Mouse (Mus musculus): Measurements from ENCODE around the gene Fbxl7. TPM values are rescaled to one million over a fixed set of nuclear protein-coding genes. Genes with fewer than 3 reads are reported as not detected.

The Fbxl7 gene
- total and polyA plus RNA-seq, 3 experiments, result not detected

GRCm38 (mm10) chr15:26687729-26688128 is 207.7 kb downstream of the Fbxl7 start:
- DNase-seq (ENCODE audit: extremely low read depth), result no peak
- no peaks in the 10 kb centered on the region for H3K27me3 ChIP-seq (replicated peaks)
- dilution Hi-C loops (cut with MboI; ENCODE audit: extremely low pct_ligation_motif_present, extremely low pct_unique_long_range_greater_than_20kb, low sequenced_read_pairs), result no loop called here
- H3K4me1 ChIP-seq (ENCODE audit: control insufficient read depth in 1 of 2, insufficient read depth in 2 of 2), result no peaks in the 10 kb centered on the region
- in situ Hi-C loops (cut with MboI; ENCODE audit: low pct_ligation_motif_present, low pct_unique_long_range_greater_than_20kb, low sequenced_read_pairs), result no loop called here
- TF ChIP-seq JUND (conservative IDR thresholded peaks at IDR 0.05; ENCODE audit: low read depth, low read length), result no peak
- no peak for TF ChIP-seq TBP (conservative IDR thresholded peaks at IDR 0.05; ENCODE audit: low read depth, low read length)
- no peak for TF ChIP-seq IRF4 (IDR thresholded peaks at IDR 0.05; ENCODE audit: low read depth, low read length)
- no peak for TF ChIP-seq MAFK (IDR thresholded peaks at IDR 0.05; ENCODE audit: insufficient replicate concordance, low read length)
- no peaks in the 10 kb centered on the region for H3K9me3 ChIP-seq (replicated peaks; ENCODE audit: low read length)
- H3K27ac ChIP-seq (ENCODE audit: insufficient read depth, low read depth), result no peak overlapping the region
- no peak overlapping the region for H3K9ac ChIP-seq (ENCODE audit: insufficient read depth, low read depth)
- no peaks in the 10 kb centered on the region for H3K79me2 ChIP-seq (replicated peaks; ENCODE audit: control insufficient read depth, extremely low read depth, insufficient read depth, poor library complexity, severe bottlenecking)
- no peak overlapping the region for H3K4me2 ChIP-seq (ENCODE audit: insufficient read depth, low read depth, poor library complexity, severe bottlenecking)
- H3K4me3 ChIP-seq (replicated peaks in 1 of 3; ENCODE audit: low read depth in 2 of 3, low read length in 2 of 3, poor library complexity in 1 of 3), result no peak overlapping the region
- no peaks in the 10 kb centered on the region for H3K36me3 ChIP-seq (replicated peaks in 1 of 2; ENCODE audit: control insufficient read depth in 1 of 2, insufficient read depth in 1 of 2, low read length in 1 of 2)

- H3K4me2 ChIP-seq (ENCODE audit: insufficient read depth, low read depth, poor library complexity, severe bottlenecking), result no peak overlapping the region
- no peaks in the 10 kb centered on the region for H3K9me3 ChIP-seq (replicated peaks; ENCODE audit: low read length)
- H3K27me3 ChIP-seq (replicated peaks), result no peaks in the 10 kb centered on the region
- no peaks in the 10 kb centered on the region for H3K36me3 ChIP-seq (replicated peaks in 1 of 2; ENCODE audit: control insufficient read depth in 1 of 2, insufficient read depth in 1 of 2, low read length in 1 of 2)
- dilution Hi-C loops (cut with MboI; ENCODE audit: extremely low pct_ligation_motif_present, extremely low pct_unique_long_range_greater_than_20kb, low sequenced_read_pairs) (no loop called here), in situ Hi-C loops (cut with MboI; ENCODE audit: low pct_ligation_motif_present, low pct_unique_long_range_greater_than_20kb, low sequenced_read_pairs) (no loop called here)
- H3K4me1 ChIP-seq (ENCODE audit: control insufficient read depth in 1 of 2, insufficient read depth in 2 of 2), result no peaks in the 10 kb centered on the region
- no peak for TF ChIP-seq MYC (IDR thresholded peaks at IDR 0.05; ENCODE audit: low read depth, low read length)
- no peak for TF ChIP-seq CHD2 (IDR thresholded peaks at IDR 0.05; ENCODE audit: low read length)
- no peak for TF ChIP-seq POLR2AphosphoS2 (IDR thresholded peaks at IDR 0.05; ENCODE audit: low read depth, low read length)
- no peak for TF ChIP-seq EP300 (IDR thresholded peaks at IDR 0.05; ENCODE audit: low read length)
- no peak for TF ChIP-seq PAX5 (IDR thresholded peaks at IDR 0.05; ENCODE audit: low read length)
- no peak for TF ChIP-seq POLR2A (IDR thresholded peaks at IDR 0.05; ENCODE audit: low read depth, low read length)
- TF ChIP-seq CHD1 (IDR thresholded peaks at IDR 0.05; ENCODE audit: low read depth, low read length), result no peak
- H3K4me3 ChIP-seq (replicated peaks in 1 of 3; ENCODE audit: low read depth in 2 of 3, low read length in 2 of 3, poor library complexity in 1 of 3), result no peak overlapping the region
- no peak for DNase-seq (ENCODE audit: extremely low read depth)
- H3K27ac ChIP-seq (ENCODE audit: insufficient read depth, low read depth), result no peak overlapping the region
- no peaks in the 10 kb centered on the region for H3K79me2 ChIP-seq (replicated peaks; ENCODE audit: control insufficient read depth, extremely low read depth, insufficient read depth, poor library complexity, severe bottlenecking)
- no peak overlapping the region for H3K9ac ChIP-seq (ENCODE audit: insufficient read depth, low read depth)
Measured at GRCm38 (mm10) chr15:26682279-26682678, 213.1 kb downstream of the Fbxl7 start.

GRCm38 (mm10) chr15:26673239-26673859 is 222.0 kb downstream of the Fbxl7 start:
- in situ Hi-C loops (cut with MboI; ENCODE audit: low pct_ligation_motif_present, low pct_unique_long_range_greater_than_20kb, low sequenced_read_pairs), result no loop called here
- H3K4me3 ChIP-seq (replicated peaks in 1 of 3; ENCODE audit: low read depth in 2 of 3, low read length in 2 of 3, poor library complexity in 1 of 3), result no peak overlapping the region
- DNase-seq (ENCODE audit: extremely low read depth), result no peak

More at GRCm38 (mm10) chr15:26673239-26673859, 222.0 kb downstream of the Fbxl7 start:
- Histone ChIP-seq H3K4me2 (ENCODE audit: insufficient read depth, low read depth, poor library complexity, severe bottlenecking) (no peak overlapping the region), H3K4me1 (ENCODE audit: control insufficient read depth in 1 of 2, insufficient read depth in 2 of 2) (peaks cover 0 to 2% of the 10 kb centered on the region in 2 experiments; a peak in 1 of 4 replicates), H3K27me3 (replicated peaks) (no peaks in the 10 kb centered on the region), H3K27ac (ENCODE audit: insufficient read depth, low read depth) (no peak overlapping the region), H3K9me3 (replicated peaks; ENCODE audit: low read length) (no peaks in the 10 kb centered on the region), H3K79me2 (replicated peaks; ENCODE audit: control insufficient read depth, extremely low read depth, insufficient read depth, poor library complexity, severe bottlenecking) (no peaks in the 10 kb centered on the region), H3K36me3 (replicated peaks in 1 of 2; ENCODE audit: control insufficient read depth in 1 of 2, insufficient read depth in 1 of 2, low read length in 1 of 2) (no peaks in the 10 kb centered on the region), H3K9ac (ENCODE audit: insufficient read depth, low read depth) (no peak overlapping the region)
- TF ChIP-seq HCFC1 (IDR thresholded peaks at IDR 0.05; ENCODE audit: low read depth, low read length), result no peak
- no peak for TF ChIP-seq IRF4 (IDR thresholded peaks at IDR 0.05; ENCODE audit: low read depth, low read length)
- TF ChIP-seq MAX (IDR thresholded peaks at IDR 0.05; ENCODE audit: low read length), result no peak
- TF ChIP-seq NELFE (IDR thresholded peaks at IDR 0.05; ENCODE audit: low read depth, low read length), result no peak
- no peak for TF ChIP-seq ZC3H11A (IDR thresholded peaks at IDR 0.05; ENCODE audit: low read depth, low read length)
- TF ChIP-seq NRF1 (IDR thresholded peaks at IDR 0.05; ENCODE audit: low read depth, low read length), result no peak
- TF ChIP-seq MYC (IDR thresholded peaks at IDR 0.05; ENCODE audit: low read depth, low read length), result no peak
- no peak for TF ChIP-seq UBTF (IDR thresholded peaks at IDR 0.05; ENCODE audit: low read depth, low read length)
- dilution Hi-C loops (cut with MboI; ENCODE audit: extremely low pct_ligation_motif_present, extremely low pct_unique_long_range_greater_than_20kb, low sequenced_read_pairs), result no loop called here

Measured in CH12.LX (cell line).